Mouse (Mus musculus) right cerebral cortex, adult 18-20 months (tissue): ENCODE measurements at regions not wholly inside any gene's neighbourhood (a gene's known extent, or its start where the extent isn't known, plus 50 kb on each side); places are given as distances from the start of the nearest gene placed in this dataset.
A peak's percentile ranks its signal among the peaks of the same experiment; 100 is the strongest.

Experiments
- DNase-seq: peaks from one replicate; pipeline ENCODE4 v3.0.0; 2022; ENCODE audit warnings: mixed read lengths

DNA sequence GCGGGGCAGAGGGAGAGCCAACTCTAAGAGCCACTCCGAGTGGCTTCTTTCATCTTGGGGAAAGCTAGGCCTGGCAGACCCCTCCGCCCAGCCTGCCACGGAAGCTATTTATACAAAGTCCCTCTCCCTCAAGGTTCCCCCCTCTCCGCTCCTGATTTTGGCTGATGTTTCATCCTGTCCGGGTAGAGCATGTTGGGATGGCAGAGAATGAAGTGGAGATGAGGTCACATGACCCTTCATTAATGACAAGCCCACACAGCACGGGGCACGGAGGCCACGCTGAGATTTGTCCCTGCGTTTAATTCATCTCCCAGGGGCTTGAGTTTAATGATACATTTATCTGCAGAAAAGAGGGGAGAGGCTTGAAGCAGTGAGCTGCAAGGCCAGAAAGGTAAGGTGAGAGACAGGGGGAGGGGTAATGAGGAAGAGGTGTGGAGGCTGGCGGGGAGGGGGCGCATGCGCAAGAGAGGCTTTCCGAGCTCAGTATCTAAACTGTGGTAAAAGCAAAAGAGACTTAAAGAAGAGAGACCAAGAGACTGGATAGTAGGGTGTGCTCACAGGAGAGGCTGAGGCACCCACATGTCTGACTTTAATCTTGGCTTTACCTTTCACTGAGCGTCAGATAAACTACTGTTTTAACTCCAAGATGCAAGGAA is 111.7 kb downstream of the Chst1 start:
- no peak for DNase-seq

GRCm38 (mm10) chr2:92712266-92713144 is 113.0 kb downstream of the Chst1 start:
- peak; percentile 68 for DNase-seq

DNA sequence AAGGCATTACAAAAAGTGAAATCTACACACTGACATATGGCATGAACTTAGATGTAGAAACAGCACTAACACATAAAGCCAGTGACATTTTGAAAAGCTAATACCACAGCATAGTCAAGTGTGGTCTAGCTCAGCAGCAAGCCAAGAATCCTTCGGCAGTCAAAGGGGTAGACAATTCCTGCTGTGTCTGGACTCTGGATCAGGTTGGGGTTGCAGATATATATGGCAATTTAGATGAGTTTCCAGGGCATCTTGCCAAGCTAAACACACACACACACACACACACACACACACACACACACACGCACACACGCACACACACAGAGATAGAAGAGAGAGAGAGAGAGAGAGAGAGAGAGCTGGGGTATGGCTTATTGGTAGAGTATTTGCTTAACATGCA is 118.2 kb downstream of the Chst1 start:
- no peak for DNase-seq

DNA sequence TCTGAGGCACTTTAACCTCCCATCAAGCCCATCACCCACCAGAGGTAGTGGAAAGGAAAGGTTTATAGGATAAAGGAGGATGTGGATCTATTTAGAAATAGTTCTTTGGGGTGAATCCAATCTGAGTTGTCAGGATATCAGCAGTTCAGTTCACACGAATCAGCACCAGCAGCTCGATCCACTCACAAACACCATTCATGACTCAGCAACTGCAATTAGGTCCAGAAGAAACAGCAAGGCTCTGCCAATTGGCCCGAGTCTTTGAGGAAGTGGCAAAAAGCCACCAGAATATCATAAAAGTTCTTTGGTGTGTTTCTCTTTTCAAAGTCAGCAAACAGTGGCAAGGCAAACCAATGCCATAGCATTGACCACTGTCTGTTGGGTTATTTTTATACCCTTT is 122.4 kb downstream of the Chst1 start:
- no peak for DNase-seq

GRCm38 (mm10) chr2:92723618-92724263 is 124.2 kb downstream of the Chst1 start:
- DNase-seq: no peak

GRCm38 (mm10) chr2:92726640-92727039 is 127.1 kb downstream of the Chst1 start:
- no peak for DNase-seq

DNA sequence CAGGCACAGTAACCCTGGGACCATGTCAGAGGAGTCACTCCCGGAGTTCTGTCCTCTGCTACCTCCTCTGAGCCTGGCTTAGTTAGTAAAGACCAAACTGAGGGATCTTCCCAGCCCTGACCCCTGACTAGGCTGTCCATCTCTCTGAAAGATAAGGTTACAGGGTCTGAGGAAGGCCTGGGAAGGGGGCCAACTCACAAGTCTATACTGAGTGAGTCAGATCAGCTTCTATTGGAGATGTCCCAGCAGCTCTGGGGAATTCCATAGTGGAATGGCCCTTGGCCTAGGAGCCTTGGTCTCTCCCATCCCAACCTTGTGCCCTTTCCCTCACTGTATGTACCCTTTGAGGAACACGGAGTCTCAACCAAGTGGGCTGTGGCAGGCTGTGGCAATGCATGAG is 127.7 kb downstream of the Chst1 start:
- DNase-seq: no peak

DNA sequence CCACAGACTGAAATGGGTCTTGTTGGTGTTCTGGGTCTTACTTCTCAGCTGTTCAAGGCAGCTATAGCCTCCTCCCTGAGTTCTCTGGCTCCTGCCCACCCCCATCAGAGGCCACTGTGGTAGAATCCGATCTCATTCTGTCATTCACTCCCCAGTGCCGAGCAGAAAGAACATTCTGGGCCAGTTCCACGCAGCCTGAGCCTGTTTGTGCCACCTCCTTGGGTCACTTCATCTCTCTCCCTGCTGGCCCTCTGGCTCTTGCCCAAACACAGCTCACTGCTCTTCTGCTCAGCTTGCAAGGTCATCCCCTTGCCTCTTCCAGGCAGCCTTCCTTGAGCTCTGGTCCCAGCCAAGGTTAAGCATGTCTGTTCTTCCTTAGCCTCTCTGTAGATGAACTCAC is 128.9 kb downstream of the Chst1 start:
- DNase-seq: no peak

GRCm38 (mm10) chr2:92730371-92730770 is 130.9 kb downstream of the Chst1 start:
- no peak for DNase-seq

DNA sequence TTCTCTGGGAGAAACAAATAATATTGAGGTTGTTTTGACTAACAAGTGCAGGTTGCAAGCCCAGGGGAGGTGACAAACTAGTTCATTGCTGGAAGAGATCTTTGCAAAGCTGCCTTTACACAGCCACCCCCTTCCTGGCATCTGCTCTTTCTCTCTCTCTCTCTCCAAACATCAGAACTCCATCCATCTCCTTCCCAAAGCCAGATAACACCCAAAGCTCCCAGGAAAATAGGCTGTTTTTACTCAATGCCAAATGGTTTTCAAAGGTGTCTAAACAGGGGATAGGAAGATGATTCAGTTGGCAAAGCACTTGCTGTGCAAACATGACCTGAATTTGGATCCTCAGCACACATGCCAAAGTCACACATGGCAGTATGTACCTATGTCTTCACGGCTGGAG is 133.9 kb downstream of the Chst1 start:
- DNase-seq: peak; percentile 56

DNA sequence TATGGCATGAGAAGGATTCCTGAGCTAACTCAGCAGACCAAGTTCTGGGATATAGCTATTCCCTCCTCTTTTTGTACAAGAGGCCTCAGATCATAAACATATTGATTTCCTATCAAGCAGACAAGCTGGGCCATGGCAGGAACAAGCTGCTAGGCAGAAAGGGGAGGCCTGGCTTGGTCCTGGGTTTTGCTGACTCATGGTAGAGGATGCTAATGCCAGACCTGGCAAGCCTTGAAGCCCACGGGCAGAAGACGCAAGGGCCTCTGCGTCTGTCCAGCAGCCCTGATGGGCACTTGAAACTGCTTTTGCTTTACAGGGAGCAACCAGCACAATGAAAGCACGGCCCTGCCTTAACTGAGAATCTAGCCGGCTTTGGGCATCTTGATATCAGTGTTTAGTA is 136.3 kb downstream of the Chst1 start:
- DNase-seq: no peak

DNA sequence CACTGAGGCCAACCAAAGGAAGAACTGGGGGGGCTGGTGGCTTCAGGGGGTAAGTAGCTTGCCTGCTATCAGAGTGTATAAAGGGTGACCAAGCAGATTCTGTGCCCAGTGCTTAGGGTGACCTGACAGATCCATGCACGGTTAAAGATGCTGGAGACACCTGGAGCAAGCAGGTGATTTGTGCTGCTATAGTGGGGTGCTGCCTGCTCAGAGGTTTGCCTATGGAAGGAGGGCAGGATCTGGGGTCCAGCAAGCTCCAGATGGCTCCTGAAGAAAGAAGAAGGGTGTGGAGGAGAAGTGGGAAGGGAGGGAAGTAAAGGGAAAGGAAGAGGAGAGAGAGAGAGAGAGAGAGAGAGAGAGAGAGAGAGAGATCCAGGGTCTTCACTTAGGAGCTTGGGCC is 137.8 kb downstream of the Chst1 start:
- DNase-seq: no peak

- DNase-seq: no peak
Measured at GRCm38 (mm10) chr2:92739576-92739975, 140.1 kb downstream of the Chst1 start.

- no peak for DNase-seq
Measured at GRCm38 (mm10) chr2:92740776-92741295, 141.3 kb downstream of the Chst1 start.

GRCm38 (mm10) chr2:92742025-92742424 is 142.5 kb downstream of the Chst1 start:
- DNase-seq: no peak

DNA sequence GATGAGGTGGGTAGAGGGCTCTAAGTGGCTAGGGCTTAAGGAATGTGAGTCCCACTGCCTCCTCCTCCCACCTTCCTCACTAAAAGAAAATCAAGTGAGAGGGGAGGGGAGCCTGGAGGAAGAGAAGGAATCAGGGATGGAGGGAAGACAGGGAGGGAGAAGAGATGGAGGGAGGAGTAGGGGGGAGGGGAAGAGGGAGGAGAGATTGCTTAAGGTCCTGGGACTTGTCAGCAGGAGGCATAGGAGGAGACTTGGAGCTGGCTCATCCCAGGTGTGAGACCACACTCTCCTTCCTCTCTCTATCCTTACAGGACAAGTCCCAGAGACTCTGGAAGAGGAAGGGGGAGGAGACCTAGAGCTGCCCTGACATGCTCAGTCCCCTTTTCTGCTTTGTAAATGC is 143.2 kb downstream of the Chst1 start:
- no peak for DNase-seq

DNA sequence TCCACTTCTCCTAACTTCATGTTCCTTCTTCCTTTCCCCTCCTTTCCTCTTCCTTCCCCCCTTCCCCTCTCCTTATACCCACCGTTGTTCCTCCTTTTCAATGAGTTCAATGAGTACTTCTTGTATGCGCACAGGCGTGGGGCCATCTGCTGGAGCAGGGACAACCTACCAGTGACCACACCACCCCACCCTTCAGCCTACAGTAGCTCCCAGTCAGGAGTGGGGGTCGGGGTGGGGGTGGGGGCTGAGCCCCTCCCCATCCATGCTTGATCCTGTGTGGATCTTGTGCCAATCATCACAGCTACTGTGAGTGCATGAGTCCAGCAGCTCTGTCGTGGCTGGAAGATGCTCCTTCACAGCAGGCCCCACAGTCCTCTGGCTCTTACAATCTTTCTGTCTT is 143.6 kb downstream of the Chst1 start:
- no peak for DNase-seq

GRCm38 (mm10) chr2:92743911-92744310 is 144.4 kb downstream of the Chst1 start:
- no peak for DNase-seq

GRCm38 (mm10) chr2:92747406-92747805 is 147.9 kb downstream of the Chst1 start:
- no peak for DNase-seq

DNA sequence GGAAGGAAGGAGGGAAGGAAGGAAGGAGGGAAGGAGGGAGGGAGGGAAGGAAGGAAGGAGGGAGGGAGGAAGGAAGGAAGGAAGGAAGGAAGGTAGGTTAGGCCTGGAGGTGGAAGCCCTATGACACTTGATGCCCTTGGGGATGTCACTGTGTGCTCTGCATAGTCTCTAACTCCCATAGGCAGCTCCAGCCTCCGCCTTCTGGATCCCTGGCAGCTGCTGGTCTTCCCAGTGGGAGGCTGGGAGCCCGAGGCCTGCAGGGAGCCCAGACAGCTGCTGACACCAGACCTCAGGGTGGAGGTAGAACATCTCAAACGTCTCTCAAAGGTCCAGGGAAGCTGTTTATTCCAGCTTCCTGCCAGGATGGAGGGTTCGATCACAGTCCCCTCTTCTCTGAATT is 150.6 kb downstream of the Chst1 start:
- no peak for DNase-seq

DNA sequence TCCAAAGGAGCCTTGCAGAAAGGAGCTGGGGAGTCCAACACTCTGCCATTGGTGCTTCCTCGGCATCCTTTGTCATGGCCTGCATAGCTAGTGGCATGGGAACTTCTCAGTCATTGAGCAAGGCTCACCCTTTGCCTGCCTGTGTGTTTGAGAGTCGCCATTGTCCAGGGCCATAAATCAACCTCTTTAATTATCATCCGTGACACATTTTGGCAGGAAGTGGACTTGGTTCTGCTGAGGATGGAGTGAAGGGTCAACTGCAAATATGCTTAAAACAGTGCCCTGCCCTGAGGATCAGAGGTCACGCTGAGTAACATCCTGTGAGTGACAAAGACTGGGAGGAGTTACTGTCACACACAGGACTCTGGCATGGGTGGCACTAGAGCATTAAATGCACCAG is 151.2 kb downstream of the Chst1 start:
- no peak for DNase-seq

GRCm38 (mm10) chr2:92751256-92751655 is 151.7 kb downstream of the Chst1 start:
- DNase-seq: no peak

DNA sequence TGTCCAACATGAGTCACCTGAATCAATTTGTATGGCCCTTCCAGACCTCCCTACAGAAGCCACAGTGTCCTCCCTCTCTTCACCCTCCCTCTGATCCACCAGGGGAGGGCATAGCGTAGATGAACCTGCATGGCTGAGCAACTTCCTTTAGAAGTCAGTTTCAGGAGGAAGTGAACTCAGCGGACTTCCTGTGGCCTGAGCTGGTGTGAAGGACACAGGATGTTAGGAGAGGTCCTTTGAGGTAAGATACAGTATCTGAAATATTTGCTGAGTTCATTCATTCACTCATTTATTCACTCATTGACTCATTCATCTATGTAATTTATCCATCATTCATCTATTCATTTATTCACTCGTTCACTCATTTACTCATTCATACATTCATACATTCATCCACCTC is 152.6 kb downstream of the Chst1 start:
- no peak for DNase-seq

DNA sequence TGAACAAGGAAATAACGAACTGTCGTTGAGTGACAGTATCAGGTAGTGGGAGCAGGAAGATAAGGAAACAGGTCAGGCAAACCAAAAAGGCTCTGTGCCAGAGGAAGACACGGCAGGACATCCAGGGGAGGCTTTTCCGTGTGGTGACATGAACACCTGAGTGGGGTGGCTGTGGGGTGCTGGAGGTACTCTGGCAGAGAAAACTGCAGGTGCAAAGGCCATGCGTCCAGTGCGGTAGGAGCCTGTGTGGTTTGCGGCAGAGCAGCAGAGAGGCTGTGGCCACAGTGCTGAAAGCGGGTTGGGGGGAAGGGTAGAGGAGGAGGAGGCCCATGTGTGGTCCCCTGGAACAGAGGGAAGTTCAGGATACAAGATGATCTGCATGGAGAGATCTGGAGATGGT is 153.3 kb downstream of the Chst1 start:
- DNase-seq: no peak
